Mouse (Mus musculus): ENCODE data around the gene Mrpl22.
"Not testable (repeated sequence)": the region's sequence is repeated elsewhere in the genome, so short reads cannot be mapped to it uniquely, and the experiment has no call there.

Mrpl22 gene

GRCm38 (mm10) chr11:58171459-58172091, at the start of gene Mrpl22:
Gene Mrpl22 (plus strand): TSS chr11:58171661.
- DNase-seq, result peak; percentile 97

DNA sequence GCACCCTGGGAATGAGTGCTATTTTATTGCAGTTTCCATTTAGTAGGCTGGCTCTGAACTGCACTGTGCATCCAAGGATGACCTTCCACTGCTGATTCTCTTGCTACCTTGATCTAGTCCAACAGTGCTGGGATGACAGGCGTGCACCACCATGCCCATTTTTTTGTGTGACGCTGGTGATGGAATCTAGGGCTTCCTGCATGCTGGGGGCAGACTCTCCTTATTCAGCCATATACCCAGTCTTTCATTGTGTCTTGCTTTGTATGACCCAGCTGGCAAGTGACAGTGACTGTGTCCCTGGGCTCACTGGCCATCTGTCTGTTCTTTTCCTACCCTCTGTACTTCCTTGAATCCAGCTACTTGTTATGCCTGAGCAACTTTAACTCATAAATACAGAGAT, 47.8 kb upstream of the Mrpl22 start:
- DNase-seq, result no peak

DNA sequence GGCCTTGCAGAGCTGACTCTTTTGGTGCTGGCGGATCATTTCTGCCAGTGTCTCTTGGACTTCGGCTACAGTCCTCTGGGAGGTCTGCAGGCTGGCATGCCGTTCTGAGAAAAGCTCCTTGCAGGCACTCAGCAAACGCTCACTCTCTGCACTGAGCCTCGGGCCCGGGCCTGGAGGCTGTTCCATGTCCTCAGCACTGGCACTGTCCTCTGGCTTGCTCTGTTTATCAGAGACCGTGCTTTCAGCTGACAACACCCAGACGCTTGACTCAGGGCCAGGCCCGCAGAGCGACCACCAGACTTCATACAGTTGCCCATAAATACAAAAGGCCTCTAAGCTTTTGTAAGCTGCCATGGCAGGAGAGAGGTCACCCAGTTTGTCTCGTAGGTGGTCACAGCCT, 46.4 kb upstream of the Mrpl22 start:
- DNase-seq, result no peak

DNA sequence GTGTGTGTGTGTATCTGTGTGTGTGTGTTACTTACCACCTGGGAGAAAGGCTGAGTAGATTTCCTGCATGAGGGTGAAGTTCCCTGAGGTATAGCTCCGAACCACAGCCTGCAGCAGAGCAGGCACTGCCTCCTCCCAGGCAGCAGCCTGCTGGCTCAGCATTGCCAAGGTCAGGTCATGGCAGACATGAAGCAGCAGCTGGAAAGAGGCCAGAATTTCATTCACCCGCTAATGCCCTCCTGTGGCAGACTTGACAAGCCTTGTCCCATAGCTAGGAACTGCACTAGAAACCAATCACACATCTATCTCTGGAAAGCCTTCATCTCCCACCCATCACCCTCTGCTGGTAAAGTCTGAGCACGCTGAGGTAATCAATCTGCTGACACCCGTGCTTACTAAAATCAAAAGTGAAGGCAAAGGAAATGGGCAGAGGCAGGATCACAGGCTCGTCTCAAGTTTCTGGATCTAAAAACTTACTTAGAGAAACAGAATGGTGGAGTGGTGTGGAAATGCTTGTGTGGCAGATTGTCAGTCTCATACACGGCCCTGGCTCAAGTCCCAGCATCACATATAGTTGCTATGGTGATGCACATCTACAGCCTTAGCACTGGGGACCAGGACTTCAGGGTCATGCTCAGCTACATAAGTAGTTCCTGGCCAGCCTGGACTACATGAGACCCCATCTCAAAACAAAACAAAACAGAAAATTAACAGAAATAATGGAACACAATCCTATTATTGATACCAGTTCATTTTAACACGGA, 44.9 kb upstream of the Mrpl22 start:
- DNase-seq, result peak; percentile 53

GRCm38 (mm10) chr11:58127544-58127943, 43.9 kb upstream of the Mrpl22 start:
- no peak for DNase-seq

DNA sequence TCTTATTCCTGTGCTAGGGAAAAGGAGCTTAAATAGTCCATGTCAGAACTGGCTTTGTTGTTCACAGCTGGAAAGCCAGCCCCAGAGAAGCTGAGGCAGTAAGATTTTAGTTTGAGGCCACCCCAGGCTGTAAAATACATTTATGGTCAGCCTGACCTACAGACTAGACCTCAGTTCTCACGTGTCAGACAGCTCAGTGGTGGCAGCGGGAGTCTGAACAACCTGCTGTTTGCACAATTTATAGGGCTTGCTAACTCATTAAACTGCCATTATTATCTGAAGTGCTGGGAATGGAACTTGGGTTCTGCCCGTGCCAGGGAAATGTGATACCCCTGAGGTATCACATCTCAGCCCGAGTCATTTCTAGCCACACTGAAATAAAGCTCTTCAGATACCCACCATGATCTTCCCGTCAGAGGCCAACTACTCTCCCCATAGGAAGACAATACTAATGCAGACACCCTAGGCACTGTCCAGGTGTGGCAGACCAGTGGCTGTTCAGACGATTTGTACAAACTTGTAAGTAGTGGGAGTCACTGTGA, 42.1 kb upstream of the Mrpl22 start:
- no peak for DNase-seq

GRCm38 (mm10) chr11:58132026-58132425, 39.4 kb upstream of the Mrpl22 start:
- no peak for DNase-seq

DNA sequence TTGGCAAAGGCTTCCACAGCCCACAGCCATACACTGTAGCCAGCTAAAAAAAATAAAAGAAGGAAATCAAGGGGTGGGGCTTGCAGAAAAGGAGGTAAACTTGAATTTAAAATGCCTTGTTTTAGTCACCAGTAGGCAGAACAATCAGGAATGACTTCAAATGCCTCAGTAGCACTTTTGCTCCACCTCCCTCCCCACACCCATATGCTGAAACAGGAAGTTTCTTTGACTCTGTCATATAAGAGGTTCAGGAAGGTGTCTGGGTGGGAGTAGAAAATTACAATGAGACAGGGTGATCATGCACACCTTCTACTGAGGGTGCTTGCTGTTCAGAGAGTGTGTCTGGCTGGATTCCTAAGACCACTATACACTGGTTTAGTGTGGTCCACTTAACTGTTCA, 36.6 kb upstream of the Mrpl22 start:
- no peak for DNase-seq

DNA sequence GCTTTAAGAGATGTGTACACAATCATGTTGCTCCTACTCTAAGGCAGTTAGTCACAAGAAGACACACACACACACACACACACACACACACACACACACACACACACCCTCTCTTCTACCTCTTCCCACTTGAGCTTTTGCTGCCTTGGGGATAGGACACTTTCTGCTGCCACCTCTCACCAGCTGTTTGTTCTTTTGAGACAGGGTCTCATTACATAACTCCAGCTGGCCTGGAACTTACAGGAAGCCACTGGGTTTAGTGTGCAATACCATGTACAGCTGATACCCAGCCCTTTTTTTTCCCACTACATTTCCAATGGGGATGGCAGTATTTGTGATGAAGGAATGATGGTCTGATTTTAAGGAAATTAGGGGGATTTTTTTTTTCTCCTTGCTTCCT, 36.2 kb upstream of the Mrpl22 start:
- no peak for DNase-seq

DNA sequence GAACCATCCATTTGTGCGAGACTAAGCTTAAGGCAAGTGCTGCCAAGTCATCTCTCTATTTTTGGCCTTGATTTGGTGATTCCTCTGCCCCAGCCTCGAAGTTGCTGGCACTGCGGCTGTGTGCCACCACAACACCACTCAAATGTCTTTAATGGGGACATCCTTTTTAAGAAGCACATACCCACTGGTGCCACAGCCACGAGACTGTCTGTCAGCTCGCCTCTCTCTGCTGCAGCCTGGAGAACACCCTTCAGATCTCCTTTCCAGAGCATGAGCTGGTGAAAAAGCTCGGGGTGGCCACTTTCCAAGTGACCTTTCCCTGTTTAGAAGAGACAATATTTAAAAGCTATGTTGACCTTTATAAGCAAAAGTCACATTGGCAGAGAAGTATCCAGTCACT, 34.8 kb upstream of the Mrpl22 start:
- no peak for DNase-seq

- no peak for DNase-seq
These were observed 32.6 kb upstream of the Mrpl22 start for GRCm38 (mm10) chr11:58138821-58139220.

DNA sequence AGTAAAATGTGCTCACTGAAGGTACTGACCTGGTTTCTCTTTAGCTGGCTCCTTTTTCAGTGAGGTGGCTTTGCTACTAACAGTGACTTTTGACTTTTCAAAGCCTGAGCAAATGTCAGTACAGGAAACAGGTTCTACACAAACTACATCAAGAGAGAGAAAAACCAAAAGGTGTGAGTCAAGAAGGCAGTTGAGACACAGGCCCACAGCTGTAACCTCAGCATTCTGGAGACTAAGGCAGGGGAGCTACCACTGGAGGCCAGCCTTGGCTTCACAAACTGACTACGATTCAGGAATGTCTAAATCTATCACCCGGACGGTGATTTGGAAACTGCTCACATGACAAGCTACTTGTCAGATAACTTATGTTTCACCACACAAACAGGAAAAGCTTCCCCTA, 32.0 kb upstream of the Mrpl22 start:
- DNase-seq, result no peak

GRCm38 (mm10) chr11:58143704-58144426, 27.6 kb upstream of the Mrpl22 start:
- no peak for DNase-seq

DNA sequence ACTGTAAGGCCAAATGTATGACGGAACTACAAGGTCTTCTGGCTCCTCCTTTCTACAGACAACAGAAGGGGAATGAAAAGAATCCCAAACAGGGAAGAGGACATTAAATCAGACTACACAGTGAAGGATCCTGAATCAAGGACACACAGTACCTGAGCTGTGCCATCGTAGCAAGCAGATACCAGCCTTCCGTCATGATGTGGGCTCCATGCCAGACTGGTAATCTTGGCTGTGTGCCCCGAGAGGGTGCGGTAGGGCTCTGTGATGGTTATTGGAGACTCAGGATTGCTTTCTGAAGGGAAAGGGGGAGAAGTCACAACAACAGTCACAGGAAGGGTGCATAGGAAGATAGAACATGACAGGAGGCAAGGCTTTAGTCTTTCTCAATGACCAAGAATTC, 25.2 kb upstream of the Mrpl22 start:
- DNase-seq, result no peak

- DNase-seq, result no peak
These were observed 16.0 kb upstream of the Mrpl22 start for GRCm38 (mm10) chr11:58155458-58155857.

DNA sequence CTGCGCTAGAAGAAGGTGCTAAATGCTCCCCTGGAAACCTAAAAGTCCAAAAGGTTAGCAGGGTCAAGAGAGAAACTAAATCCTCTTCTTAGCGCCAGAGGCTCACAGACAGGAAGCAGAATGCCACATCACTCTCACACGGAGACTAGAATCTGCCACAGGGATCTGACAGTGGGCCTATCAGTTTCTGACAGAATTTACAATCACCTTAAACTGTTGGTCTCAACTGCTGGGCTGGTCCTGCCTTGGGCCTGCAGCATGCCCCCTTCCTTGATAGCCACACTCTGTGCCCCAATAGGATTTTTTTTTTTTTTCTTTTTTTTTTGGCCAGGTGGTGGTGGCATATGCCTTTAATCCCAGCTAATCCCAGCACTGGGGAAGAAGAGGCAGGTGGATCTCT, 14.6 kb upstream of the Mrpl22 start:
- DNase-seq, result no peak

GRCm38 (mm10) chr11:58165072-58165471, 6.4 kb upstream of the Mrpl22 start:
- DNase-seq, result peak; percentile 28

DNA sequence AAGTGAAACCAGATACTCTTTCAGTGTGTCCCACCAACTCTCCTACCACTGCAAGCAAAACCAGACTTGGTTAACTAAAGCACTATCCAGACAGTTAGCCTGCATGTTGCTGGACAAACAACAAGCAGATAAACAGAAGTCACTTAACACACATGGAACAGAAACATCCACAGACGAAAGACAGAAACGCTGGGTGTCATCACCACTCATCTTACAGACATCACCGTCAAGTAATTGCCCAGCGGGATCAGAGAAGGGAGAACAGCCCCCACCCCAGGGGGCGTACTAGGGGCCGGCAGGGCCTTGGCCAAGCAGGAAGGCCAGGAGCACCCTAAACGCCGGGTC, 3.7 kb upstream of the Mrpl22 start:
- DNase-seq, result no peak

DNA sequence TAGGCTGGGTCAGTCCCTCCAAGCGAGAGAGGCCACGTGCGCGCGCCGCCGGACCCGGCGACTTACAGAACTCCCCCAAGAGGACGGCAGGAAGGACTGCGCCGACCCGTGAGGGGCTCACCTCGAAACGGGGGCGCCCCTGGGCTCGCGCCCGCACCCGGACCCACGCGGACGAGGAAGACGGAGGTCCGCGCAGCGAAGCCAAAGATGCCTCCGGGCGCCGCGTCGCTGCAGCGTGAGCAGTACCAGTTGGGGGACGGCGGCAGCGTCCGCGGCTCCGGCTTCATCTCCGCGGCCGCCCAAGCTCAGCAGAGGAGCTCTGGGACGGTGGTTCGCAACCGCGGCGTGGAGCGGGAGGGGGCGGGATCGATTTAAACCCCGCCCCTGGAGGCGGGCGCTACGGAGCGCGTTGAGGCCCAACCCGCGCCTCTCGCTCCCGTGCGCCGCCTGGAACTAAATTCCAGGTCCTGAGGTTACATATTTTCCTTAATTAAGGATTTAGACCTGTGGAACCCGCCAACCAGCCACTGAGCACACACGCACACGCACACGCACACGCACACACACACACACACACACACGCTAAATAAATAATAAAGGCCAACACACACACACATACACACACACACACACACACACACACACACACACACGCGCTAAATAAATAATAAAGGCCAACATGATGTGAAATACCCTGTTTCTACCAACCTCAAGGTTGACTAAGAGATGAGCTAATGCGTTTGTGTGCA, 3.1 kb upstream of the Mrpl22 start, which contains the start of gene Gemin5:
Gene Gemin5 (minus strand): TSS at position 373 of the 749 bp plus-strand sequence.
- DNase-seq, result peak; percentile 89

DNA sequence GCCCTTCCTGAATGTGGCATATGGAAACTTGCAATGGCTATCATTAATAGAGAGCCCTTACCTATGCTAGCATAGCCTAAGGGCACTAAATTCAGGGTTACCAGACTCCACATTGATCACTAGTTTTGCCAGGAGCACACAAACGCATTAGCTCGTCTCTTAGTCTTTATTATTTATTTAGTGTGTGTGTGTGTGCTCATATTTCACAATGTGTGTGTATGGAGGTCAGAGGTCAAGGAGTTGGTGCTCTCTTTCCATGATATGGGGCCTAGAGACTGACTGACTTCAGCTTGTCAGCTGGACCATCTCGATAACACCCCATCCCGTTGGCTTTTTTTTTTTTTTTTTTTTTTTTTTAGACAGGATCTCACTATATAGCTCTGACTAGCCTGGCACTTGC, 1.8 kb upstream of the Mrpl22 start:
- no peak for DNase-seq

- DNase-seq, result peak; percentile 91
These were observed 8.1 kb downstream of the Mrpl22 start for GRCm38 (mm10) chr11:58179563-58179962.

DNA sequence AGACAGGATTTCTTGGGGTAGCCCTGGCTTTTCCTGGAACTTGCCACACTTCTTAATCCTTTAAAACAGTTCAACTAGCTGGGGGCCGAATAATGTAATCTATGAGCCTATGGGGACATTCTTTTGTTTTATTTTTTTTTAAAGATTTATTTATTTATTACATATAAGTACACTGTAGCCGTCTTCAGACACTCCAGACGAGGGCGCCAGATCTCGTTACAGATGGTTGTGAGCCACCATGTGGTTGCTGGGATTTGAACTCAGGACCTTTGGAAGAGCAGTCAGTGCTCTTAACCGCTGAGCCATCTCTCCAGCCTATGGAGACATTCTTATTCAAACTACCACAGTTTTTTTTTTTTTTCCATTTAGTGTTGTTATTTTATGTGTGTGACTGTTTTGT, 8.5 kb downstream of the Mrpl22 start:
- not testable (repeated sequence) for DNase-seq

DNA sequence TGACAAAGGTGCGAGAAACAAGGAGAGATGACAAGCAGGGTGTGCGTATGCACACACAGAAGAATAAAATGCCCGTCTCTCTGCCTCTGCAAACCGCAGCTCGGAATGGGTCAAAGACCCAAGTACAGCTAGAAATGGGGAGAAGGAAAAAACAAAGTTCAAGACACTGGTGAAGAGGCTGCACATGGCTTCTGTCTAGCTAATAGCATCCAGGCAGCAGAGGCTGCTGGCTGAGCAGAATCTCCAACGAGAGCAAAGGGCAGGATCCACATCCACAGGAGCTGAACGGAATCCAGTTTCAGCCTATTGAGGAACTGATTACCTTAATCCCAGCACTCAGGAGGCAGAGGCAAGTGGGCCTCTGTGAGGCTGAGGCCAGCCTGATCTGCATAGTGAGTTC, 9.3 kb downstream of the Mrpl22 start:
- DNase-seq, result no peak
